Mouse (Mus musculus): ENCODE results near the gene Srd5a2.
"Not testable (repeated sequence)": the region's sequence is repeated elsewhere in the genome, so short reads cannot be mapped to it uniquely, and the experiment has no call there.

Gene Srd5a2

GRCm38 (mm10) chr17:74047210-74048082 lies at the start of gene Srd5a2:
Gene Srd5a2, minus strand, starts transcription at chr17:74047916.
- no peak for DNase-seq (ENCODE audit: low read depth, low spot score)

DNA sequence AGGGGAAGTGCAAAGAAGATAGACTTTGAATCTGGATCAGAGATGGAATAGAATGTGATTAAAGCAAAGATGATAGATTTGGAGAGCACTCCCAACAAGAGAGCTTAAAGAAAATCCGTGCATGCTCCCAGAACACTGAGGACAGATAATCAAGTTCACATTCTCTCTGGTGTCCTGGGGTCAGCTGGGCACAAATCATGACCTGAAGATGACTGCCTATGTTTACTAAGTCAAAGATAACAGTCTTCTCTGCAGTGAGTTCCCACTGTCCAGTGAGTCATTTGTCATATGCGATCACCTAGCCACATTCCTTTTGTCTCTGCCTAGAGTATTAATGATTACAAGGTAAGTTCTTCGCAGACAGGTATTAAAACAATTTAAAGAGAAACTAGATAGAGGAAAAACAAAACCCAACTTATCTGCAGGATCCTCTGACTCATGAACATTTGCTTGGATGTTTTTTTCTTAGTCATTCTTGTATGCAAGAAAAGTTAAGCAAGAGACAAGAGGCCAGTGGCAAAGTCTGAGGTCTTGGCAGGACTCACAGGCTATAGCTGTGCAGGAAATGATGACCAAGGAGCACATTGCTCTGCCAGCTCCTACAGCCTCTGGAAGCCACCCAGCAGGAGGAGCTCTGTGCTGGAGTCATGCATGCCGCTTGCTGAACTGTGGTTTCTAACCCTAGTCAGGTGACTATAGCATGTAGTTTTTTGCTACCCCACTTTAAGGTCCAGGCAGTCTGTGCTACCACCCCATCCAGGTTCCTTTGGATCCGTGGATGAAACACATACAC lies 41.4 kb upstream of the Srd5a2 start:
- DNase-seq (ENCODE audit: low read depth, low spot score) = no peak

DNA sequence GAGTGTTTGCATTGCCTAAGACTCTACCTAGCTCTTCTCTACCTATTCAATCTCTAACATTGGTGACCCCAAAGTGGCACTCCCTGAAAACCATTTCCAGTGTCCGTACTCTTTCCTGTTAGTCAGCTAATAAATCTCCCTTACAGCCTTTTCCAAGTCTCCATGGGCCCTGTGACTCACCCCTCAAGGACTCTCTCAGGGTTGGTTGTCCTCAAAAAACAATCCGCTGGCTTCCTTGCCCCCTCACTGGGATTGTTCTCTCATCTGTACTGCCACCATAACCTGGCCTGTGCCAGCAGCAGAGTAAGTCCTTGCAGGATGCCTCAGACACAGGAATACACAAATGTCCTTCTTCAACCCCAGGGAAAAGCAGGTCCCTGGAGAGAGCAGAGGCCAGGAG lies 40.3 kb upstream of the Srd5a2 start:
- no peak for DNase-seq (ENCODE audit: low read depth, low spot score)

DNA sequence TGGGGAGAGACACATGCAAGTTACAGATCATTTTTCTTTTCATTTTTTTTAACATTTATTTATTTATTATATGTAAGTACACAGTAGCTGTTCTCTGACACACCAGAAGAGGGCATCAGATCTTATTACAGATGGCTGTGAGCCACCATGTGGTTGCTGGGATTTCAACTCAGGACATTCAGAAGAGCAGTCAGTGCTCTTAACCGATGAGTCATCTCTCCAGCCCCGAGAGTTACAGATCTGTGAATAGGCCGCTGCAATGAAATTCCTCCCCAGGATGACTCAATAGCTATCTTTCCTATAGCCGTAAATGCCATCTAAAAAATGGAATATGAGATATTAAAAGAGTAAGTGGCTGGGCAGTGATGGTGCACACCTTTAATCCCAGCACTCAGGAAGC lies 35.7 kb upstream of the Srd5a2 start:
- no peak for DNase-seq (ENCODE audit: low read depth, low spot score)

DNA sequence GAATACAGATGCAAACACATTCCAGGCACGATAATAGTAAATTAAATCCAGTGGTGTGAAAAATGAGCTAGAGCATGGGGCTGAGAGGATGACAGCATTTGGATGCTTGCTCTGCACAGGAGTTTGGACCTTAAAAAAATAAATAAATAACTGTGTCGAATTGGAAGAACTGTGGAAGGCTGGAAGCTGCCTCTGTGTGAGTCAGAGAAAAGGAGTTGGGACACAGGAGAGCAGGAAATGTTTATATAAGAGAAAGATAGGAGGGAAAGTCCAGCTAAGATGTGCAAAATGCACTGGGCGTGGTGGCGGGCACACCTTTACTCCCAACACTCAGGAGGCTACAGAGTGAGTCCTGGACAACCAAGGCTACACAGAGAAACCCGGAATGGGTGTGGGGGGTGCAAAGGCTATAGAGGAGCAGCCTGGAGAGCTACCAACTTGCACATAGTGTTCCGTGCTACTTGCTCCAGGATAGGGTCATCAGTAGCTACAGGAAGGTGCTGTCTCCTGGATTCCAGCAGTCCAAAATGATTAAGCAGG lies 32.4 kb upstream of the Srd5a2 start:
- no peak for DNase-seq (ENCODE audit: low read depth, low spot score)

GRCm38 (mm10) chr17:74078776-74079495 lies 31.2 kb upstream of the Srd5a2 start:
- no peak for DNase-seq (ENCODE audit: low read depth, low spot score)

GRCm38 (mm10) chr17:74073067-74073466 lies 25.4 kb upstream of the Srd5a2 start:
- not testable (repeated sequence) for DNase-seq (ENCODE audit: low read depth, low spot score)

- not testable (repeated sequence) for DNase-seq (ENCODE audit: low read depth, low spot score)
These were observed 15.0 kb upstream of the Srd5a2 start for GRCm38 (mm10) chr17:74062763-74063162.

DNA sequence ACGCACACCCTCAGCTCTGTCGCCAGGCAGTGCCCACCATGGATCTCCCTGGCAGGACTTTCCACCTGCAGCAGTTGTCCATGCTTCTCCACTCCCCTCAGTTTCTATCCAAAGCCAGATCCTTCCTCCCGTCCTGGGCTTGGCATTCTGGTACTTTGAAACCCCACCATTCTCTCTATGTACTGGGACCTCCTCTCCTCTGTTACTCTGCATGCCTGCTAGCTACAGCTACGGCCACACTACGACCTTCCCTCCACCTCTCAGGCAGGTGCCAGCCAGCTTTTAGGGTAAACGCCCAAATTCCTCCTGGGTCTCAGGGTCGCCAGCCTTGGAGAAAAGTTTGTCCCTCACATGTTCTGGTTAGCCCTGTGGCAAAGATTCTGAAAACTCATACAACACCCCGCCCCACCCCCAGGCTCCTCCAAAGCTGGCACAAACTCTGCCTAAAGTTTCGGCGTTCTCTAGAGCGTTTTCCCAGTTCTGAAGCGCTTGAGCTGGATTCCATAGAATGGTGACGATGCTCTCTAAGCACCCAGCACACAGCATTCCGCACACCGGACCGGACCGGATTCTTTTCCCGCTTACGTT lies 607 bp upstream of the Srd5a2 start:
- no peak for DNase-seq (ENCODE audit: low read depth, low spot score)

DNA sequence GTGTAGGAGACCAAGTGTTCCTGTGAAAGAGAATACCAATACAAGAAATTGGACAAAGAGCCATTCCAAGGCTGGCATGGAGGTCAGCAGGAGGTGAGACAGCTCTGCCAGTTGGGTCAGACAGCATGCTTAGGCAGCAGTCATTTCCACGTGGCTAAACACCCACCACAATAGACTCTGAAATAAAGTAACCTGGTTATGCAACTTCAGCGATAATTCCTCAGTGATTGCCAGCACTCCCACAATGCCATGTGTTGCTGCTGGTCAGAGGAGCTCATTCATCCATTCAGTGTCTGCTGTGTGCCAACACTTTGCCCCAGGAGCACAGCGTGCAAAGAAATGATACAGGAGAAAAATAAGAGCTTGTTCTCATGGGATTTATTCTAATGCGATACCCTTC lies 4.0 kb downstream of the Srd5a2 start:
- no peak for DNase-seq (ENCODE audit: low read depth, low spot score)

DNA sequence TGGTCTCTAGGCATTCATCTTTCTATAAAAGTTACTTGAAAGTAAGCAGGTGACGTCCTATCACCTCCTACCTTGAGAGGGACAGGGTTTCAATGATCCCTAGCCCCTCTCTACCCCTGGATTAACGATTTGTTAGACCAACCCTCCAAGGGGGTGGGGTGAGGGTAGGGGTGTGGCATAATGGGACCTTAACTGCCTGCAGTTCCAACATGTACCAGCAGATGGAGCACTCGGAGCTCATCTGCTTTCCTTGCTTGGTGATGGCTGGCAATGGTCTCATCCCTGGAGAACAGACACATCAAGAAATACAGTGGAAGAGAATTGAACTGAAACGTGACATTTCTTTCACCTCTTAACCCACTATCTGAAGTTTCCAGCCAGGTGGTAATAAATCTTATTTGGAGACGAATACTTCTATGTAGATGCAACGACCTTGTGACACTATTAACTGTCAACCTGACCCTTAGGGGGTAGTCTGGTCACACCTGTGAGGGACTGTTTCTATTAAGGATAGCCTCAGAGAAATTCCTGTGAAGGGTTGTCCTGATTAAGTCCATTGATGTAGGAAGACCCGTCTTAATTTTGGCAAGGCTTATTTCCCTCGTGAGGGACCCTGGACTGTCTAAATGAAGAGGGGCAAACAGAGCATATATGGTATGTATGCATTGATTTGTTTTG lies 27.1 kb downstream of the Srd5a2 start:
- peak; percentile 74 for DNase-seq (ENCODE audit: low read depth, low spot score)

DNA sequence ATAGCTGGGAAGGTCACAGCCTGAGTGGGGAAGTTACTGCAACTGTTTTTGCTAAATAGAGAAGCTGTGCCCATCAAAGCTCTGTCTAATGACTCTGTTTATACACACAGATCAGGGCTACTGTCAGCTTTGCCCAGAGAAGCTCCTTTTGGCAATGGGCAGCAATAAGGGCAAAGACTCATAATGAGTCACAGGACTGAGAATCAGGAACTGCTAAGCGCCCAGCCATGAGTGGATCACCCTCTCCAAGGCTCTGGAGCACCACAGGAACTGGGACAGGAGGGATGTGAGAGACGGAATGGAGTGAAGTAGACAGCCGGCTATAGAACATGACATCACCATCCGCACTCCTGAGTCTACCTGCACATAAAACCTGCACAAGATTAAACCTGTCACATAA lies 29.4 kb downstream of the Srd5a2 start:
- no peak for DNase-seq (ENCODE audit: low read depth, low spot score)

- DNase-seq (ENCODE audit: low read depth, low spot score) = no peak
These were observed 30.1 kb downstream of the Srd5a2 start for GRCm38 (mm10) chr17:74017649-74018048.

- DNase-seq (ENCODE audit: low read depth, low spot score) = no peak
These were observed 32.6 kb downstream of the Srd5a2 start for GRCm38 (mm10) chr17:74015128-74015527.

- no peak for DNase-seq (ENCODE audit: low read depth, low spot score)
These were observed 39.0 kb downstream of the Srd5a2 start for GRCm38 (mm10) chr17:74008680-74009079.

DNA sequence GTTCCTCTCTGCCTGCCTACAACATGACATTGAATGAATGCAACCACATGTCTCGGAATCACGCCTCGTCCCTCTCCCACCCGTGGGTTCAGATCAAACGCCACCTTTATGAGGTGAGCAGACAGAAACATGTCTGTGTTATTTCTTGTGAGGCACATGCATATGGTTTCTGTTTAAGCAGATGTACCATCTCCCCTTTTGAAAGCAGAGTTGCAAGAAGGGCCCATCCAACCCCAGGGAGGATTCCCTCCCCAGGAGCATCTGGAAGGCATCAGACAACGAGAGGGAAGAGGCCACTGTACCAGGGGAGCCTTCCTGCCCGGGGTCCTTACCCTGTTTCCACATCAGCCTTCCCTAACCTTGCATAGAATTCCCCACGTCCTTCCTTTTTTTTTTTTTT lies 40.7 kb downstream of the Srd5a2 start:
- DNase-seq (ENCODE audit: low read depth, low spot score) = no peak

- no peak for DNase-seq (ENCODE audit: low read depth, low spot score)
These were observed 45.3 kb downstream of the Srd5a2 start for GRCm38 (mm10) chr17:74002396-74002795.

DNA sequence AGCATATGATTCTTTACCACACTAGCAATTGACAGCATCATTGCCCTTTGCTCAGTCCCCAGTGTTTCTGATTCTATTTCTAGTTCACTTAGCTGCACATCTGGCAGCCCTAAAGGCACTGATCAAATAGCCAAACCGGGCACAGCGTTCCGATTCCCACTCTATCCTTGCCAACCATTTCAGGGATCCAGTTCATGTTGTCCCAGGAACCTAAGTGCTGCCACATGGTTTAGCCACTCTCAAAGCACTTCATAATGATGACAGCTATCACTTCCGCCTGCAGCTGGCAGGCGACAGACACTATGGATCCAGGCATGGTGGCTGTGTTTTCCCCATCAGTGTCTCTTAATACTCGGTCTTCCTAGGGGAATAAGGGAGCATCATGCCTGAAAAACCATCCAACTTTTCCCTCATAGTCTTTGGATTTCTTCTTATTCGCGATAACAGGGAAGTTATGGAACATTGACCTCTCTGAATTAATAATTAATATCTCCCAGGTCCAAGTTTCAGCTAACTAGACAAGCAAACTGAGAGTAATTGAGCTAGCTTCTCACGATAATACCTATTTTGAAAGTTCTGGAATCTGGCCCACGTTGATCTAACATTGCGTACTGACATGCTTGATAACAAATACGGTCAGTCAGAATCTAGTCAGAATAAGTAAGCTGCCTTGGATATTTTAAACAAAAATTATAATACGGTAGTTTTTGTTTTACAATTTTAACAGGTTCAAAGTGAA lies 51.6 kb downstream of the Srd5a2 start:
- DNase-seq (ENCODE audit: low read depth, low spot score) = no peak

DNA sequence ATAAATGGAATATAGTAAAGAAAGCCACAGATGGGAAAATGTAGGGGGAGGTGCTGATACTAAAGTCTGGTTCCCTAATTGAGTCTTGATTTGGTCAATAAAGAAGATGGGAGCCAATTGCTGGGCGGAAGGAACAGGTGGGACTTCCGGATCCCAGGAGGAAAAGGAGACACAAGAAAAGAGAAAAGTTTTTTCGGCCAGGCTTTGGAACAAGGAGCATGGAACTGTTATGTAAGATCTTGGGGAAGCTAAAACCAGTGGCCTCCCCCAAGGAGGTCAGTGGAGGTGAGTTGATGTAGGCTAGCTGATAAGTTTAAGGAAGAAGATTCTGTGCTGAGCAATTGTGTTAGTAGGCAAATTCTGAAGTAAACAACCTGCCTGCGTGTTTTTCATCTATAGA lies 56.5 kb downstream of the Srd5a2 start:
- DNase-seq (ENCODE audit: low read depth, low spot score) = no peak

- DNase-seq (ENCODE audit: low read depth, low spot score) = no peak
These were observed 61.1 kb downstream of the Srd5a2 start for GRCm38 (mm10) chr17:73986571-73986970.

Measured in retina, adult 2 months (tissue).